Mouse (Mus musculus): ENCODE data around the gene Mgat4b. TPM values are rescaled to one million over a fixed set of nuclear protein-coding genes. Genes with fewer than 3 reads are reported as not detected.

Mgat4b gene
- polyA plus RNA-seq, 1 experiment from 2014 or later, result 15.2 TPM

DNA sequence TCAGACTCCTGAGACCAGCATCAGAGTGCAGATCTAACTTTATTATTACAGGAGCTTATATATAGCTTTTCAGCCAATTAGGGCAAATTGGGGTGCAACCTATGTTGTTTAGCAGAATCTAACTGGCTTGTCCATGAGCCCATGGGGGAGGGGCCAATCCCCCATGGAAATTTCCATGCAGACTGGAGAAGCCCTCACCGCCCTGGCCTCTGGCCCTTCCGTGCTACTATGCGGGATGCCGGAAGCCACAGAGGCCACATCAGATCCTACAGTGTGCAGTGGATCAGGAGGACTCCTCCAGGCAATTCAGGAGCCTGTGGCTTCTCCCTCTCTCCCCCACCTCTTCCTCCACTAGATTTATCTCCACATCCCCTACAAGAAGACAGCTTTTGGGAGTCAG is 7.1 kb downstream of the Mgat4b start:
- no peaks in the 10 kb centered on the region for H3K9me3 ChIP-seq (replicated peaks; ENCODE audit: control insufficient read depth, low read length)
- no peak overlapping the region for H3K27ac ChIP-seq (ENCODE audit: low read depth, low read length)
- no peak overlapping the region for H3K4me2 ChIP-seq (ENCODE audit: low read length)
- H3K36me3 ChIP-seq (ENCODE audit: control insufficient read depth, insufficient read depth, low read length), result no peaks in the 10 kb centered on the region
- ATAC-seq (no peak), DNase-seq (ENCODE audit: low spot score) (no peak)
- 64% methylated on average over 4 of the region's 4 CpGs for WGBS
- no peak overlapping the region for H3K9ac ChIP-seq (ENCODE audit: low read length)
- no peaks in the 10 kb centered on the region for H3K27me3 ChIP-seq (replicated peaks; ENCODE audit: control insufficient read depth, insufficient read depth, low read length)
- peaks cover under 1% of the 10 kb centered on the region for H3K4me1 ChIP-seq (ENCODE audit: control insufficient read depth, insufficient read depth, low read length)
- no peak overlapping the region for H3K4me3 ChIP-seq (ENCODE audit: low read depth, low read length)

DNA sequence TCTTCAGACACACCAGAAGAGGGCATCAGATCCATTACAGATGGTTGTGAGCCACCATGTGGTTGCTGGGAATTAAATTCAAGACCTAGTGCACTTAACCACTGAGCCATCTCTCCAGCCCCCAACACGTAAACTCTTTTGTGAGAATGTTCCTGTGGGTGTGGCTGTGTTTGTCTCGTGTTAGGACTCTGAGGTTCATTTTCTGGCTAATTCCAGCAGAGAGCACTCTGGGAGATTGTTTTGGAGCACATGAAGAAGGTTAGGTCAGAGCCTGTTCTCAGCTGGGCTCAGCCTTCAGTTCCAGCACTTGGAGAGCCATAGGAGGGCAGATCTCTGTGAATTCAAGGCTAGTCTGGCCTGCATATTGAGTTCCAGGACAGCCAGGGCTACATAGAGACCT is 9.1 kb downstream of the Mgat4b start:
- no peaks in the 10 kb centered on the region for H3K27me3 ChIP-seq (replicated peaks; ENCODE audit: control insufficient read depth, insufficient read depth, low read length)
- no peak for ATAC-seq
- peaks cover 13% of the 10 kb centered on the region for H3K4me1 ChIP-seq (ENCODE audit: control insufficient read depth, insufficient read depth, low read length)
- WGBS, result 27% methylated on average over 2 of the region's 2 CpGs
- no peaks in the 10 kb centered on the region for H3K36me3 ChIP-seq (ENCODE audit: control insufficient read depth, insufficient read depth, low read length)
- no peak overlapping the region for H3K4me2 ChIP-seq (ENCODE audit: low read length)
- no peak overlapping the region for H3K9ac ChIP-seq (ENCODE audit: low read length)
- no peak for DNase-seq (ENCODE audit: low spot score)
- H3K9me3 ChIP-seq (replicated peaks; ENCODE audit: control insufficient read depth, low read length), result no peaks in the 10 kb centered on the region
- no peak overlapping the region for H3K4me3 ChIP-seq (ENCODE audit: low read depth, low read length)
- no peak overlapping the region for H3K27ac ChIP-seq (ENCODE audit: low read depth, low read length)

DNA sequence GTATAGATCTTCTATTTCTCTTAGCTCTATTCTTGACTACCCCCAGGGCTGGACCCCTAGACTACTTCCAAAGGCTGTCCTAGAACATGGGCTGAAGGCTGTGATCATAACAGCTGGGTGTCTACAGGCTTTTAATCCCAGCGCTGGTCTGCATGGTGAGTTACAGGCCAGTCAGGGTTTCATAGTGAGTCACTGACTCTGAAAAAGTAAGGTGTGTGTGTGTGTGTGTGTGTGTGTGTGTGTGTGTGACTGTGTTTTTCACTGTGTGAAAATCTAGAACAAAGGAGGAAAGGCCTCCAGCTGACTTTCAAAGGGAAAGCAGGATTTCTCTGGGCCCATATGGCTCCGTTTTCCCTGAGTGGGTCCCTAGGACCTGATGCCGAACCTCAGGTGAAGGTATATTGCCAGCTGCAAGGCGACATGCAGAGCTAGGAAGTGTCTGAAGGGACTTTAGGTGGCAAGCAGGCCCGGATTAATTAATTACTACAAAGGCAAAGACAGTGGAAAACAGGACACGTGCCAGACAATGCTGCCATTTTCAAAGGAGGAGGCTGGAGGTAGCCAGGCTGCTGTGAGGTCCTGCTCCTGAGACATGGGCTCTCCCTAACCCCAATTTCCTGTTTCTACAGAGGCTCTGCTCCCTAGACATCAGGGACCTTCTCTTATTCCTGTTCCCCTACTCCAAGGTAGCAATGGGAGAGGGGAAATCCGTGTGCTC is 12.0 kb downstream of the Mgat4b start:
- H3K4me3 ChIP-seq (ENCODE audit: low read depth, low read length), result no peak overlapping the region

GRCm38 (mm10) chr11:50223783-50224662 is 13.3 kb downstream of the Mgat4b start:
- Histone ChIP-seq H3K9ac (ENCODE audit: low read length) (peak overlapping the region; percentile 98), H3K9me3 (replicated peaks; ENCODE audit: control insufficient read depth, low read length) (no peaks in the 10 kb centered on the region), H3K4me3 (ENCODE audit: low read depth, low read length) (peak overlapping the region; percentile 88), H3K27ac (ENCODE audit: low read depth, low read length) (peak overlapping the region; percentile 93), H3K36me3 (ENCODE audit: control insufficient read depth, insufficient read depth, low read length) (0 out of 2 replicates have a peak, but pooled peaks cover 2% of the 10 kb centered on the region), H3K4me1 (ENCODE audit: control insufficient read depth, insufficient read depth, low read length) (peaks cover 30% of the 10 kb centered on the region), H3K4me2 (ENCODE audit: low read length) (peak overlapping the region; percentile 89), H3K27me3 (replicated peaks; ENCODE audit: control insufficient read depth, insufficient read depth, low read length) (no peaks in the 10 kb centered on the region)
- ATAC-seq (peak; percentile 11; the same call in 1 of the 2 replicates), DNase-seq (ENCODE audit: low spot score) (peak; percentile 63)
- WGBS, result 7% methylated on average over 17 of the region's 17 CpGs

More for the DNA sequence above, 12.0 kb downstream of the Mgat4b start:
- peak overlapping the region; percentile 89 for H3K4me2 ChIP-seq (ENCODE audit: low read length)
- DNase-seq (ENCODE audit: low spot score), result no peak
- ATAC-seq, result no peak
- H3K9ac ChIP-seq (ENCODE audit: low read length), result peak overlapping the region; percentile 29; the same call in 1 of the 2 replicates
- no peak overlapping the region for H3K27ac ChIP-seq (ENCODE audit: low read depth, low read length)
- H3K27me3 ChIP-seq (replicated peaks; ENCODE audit: control insufficient read depth, insufficient read depth, low read length), result no peaks in the 10 kb centered on the region
- 40% methylated on average over 7 of the region's 7 CpGs for WGBS
- H3K36me3 ChIP-seq (ENCODE audit: control insufficient read depth, insufficient read depth, low read length), result no peaks in the 10 kb centered on the region
- H3K9me3 ChIP-seq (replicated peaks; ENCODE audit: control insufficient read depth, low read length), result no peaks in the 10 kb centered on the region
- peaks cover 26% of the 10 kb centered on the region for H3K4me1 ChIP-seq (ENCODE audit: control insufficient read depth, insufficient read depth, low read length)

DNA sequence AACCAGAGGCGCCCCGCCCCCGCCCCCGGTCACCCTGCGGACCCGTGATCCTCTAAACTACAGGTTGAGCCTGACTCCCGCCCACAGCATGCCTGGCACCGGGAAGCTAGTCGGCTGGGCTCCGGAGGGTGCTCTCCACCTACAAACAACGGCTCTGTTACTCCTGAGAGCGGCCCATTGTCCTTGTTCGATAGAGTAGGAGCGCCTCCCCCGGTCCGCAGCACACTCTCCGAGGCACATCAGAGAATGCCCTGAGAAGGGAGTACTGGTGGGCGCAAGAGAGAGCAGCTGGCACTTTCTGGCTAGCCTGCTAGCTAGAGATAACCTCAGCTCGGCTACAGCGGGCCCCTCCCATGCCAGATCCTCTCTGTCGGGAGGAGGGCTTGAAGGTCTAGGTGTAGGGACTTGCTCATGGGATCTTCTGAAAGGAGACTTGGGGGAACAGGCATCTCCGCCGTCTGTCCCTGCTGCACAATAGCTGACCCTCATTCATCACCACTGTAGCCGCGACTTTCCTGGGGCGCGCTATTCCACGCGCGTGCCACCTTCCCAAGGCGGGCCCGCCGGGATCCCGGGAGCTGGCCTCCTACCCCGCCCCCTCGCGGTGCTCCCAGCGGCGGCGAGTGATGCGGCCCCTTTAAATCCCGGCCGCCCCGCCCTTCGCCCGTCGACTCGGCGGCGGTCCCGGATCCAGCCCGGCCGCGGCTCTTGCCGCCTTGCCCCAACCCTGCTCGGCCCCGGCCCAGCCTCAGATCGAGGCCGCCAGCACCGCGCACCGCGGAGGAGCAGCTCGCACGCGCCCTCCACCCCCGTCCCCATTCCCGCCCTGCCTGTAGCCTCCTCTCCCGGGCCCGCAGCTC is 14.2 kb downstream of the Mgat4b start:
- ATAC-seq, result peak; percentile 88
- Histone ChIP-seq H3K9ac (ENCODE audit: low read length) (peak overlapping the region; percentile 98), H3K4me1 (ENCODE audit: control insufficient read depth, insufficient read depth, low read length) (peaks cover 34% of the 10 kb centered on the region), H3K9me3 (replicated peaks; ENCODE audit: control insufficient read depth, low read length) (no peaks in the 10 kb centered on the region), H3K27me3 (replicated peaks; ENCODE audit: control insufficient read depth, insufficient read depth, low read length) (no peaks in the 10 kb centered on the region), H3K36me3 (ENCODE audit: control insufficient read depth, insufficient read depth, low read length) (0 out of 2 replicates have a peak, but pooled peaks cover 5% of the 10 kb centered on the region), H3K27ac (ENCODE audit: low read depth, low read length) (peak overlapping the region; percentile 93), H3K4me2 (ENCODE audit: low read length) (peak overlapping the region; percentile 89), H3K4me3 (ENCODE audit: low read depth, low read length) (peak overlapping the region; percentile 88)
- peak; percentile 87 for DNase-seq (ENCODE audit: low spot score)
- WGBS, result under 1% methylated on average over 66 of the region's 70 CpGs

DNA sequence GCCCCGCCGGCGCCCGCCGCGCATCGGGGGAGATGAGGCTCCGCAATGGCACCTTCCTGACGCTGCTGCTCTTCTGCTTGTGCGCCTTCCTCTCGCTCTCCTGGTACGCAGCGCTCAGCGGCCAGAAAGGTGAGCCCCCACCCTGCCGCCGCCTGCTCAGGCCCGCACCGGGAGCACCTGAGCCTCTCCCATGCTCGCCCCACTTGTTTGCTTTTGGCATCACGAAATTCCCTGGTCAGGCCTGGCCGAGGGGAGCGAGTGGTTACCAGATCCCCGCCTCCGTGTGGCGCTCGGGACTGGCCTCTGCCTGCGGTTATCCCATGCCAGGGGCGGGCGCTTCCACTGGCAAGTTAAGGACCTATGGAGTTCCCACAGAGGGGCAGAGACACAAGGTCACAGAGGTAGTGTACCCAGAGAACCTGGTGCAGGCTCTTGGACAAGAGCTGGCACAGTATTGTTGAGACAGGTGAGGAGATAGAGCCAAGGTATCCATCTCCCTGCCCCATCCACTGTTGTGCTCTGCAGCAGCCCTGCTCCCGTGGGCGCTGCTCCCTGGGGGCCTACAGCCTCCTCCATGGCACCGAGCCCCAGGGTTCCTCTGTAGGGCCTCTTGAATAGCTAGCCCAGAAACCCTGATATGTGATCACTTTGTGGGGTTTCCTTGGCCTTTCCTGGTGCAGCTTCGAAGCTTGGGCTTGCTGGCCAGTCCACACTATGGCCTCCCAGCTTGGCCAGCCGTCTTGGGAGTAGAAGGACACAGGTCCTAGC is 15.1 kb downstream of the Mgat4b start:
- Histone ChIP-seq H3K27ac (ENCODE audit: low read depth, low read length) (peak overlapping the region; percentile 93), H3K9me3 (replicated peaks; ENCODE audit: control insufficient read depth, low read length) (no peaks in the 10 kb centered on the region), H3K4me3 (ENCODE audit: low read depth, low read length) (peak overlapping the region; percentile 88), H3K4me1 (ENCODE audit: control insufficient read depth, insufficient read depth, low read length) (peaks cover 36% of the 10 kb centered on the region), H3K27me3 (replicated peaks; ENCODE audit: control insufficient read depth, insufficient read depth, low read length) (no peaks in the 10 kb centered on the region), H3K4me2 (ENCODE audit: low read length) (peak overlapping the region; percentile 89), H3K9ac (ENCODE audit: low read length) (peak overlapping the region; percentile 98), H3K36me3 (ENCODE audit: control insufficient read depth, insufficient read depth, low read length) (peaks cover 6% of the 10 kb centered on the region)
- ATAC-seq (peak; percentile 36), DNase-seq (ENCODE audit: low spot score) (peak; percentile 42)
- 3% methylated on average over 34 of the region's 34 CpGs for WGBS

- Histone ChIP-seq H3K27me3 (replicated peaks; ENCODE audit: control insufficient read depth, insufficient read depth, low read length) (no peaks in the 10 kb centered on the region), H3K9ac (ENCODE audit: low read length) (peak overlapping the region; percentile 98), H3K27ac (ENCODE audit: low read depth, low read length) (no peak overlapping the region), H3K36me3 (ENCODE audit: control insufficient read depth, insufficient read depth, low read length) (peaks cover 9% of the 10 kb centered on the region), H3K9me3 (replicated peaks; ENCODE audit: control insufficient read depth, low read length) (no peaks in the 10 kb centered on the region), H3K4me2 (ENCODE audit: low read length) (peak overlapping the region; percentile 89), H3K4me3 (ENCODE audit: low read depth, low read length) (peak overlapping the region; percentile 88), H3K4me1 (ENCODE audit: control insufficient read depth, insufficient read depth, low read length) (peaks cover 38% of the 10 kb centered on the region)
- no peak for DNase-seq (ENCODE audit: low spot score)
- ATAC-seq, result no peak
- WGBS, result 41% methylated on average over 2 of the region's 2 CpGs
Measured at GRCm38 (mm10) chr11:50226406-50226805, 15.7 kb downstream of the Mgat4b start.

- DNase-seq (ENCODE audit: low spot score) (no peak), ATAC-seq (no peak)
- Histone ChIP-seq H3K4me3 (ENCODE audit: low read depth, low read length) (no peak overlapping the region), H3K9me3 (replicated peaks; ENCODE audit: control insufficient read depth, low read length) (no peaks in the 10 kb centered on the region), H3K4me1 (ENCODE audit: control insufficient read depth, insufficient read depth, low read length) (peaks cover 38% of the 10 kb centered on the region), H3K27me3 (replicated peaks; ENCODE audit: control insufficient read depth, insufficient read depth, low read length) (no peaks in the 10 kb centered on the region), H3K4me2 (ENCODE audit: low read length) (peak overlapping the region; percentile 89; the same call in 1 of the 2 replicates), H3K36me3 (ENCODE audit: control insufficient read depth, insufficient read depth, low read length) (peaks cover 18% of the 10 kb centered on the region), H3K27ac (ENCODE audit: low read depth, low read length) (peak overlapping the region; percentile 3; the same call in 1 of the 2 replicates), H3K9ac (ENCODE audit: low read length) (no peak overlapping the region; the same call in 1 of the 2 replicates)
- 97% methylated on average over 3 of the region's 3 CpGs for WGBS
Measured at GRCm38 (mm10) chr11:50227226-50227625, 16.5 kb downstream of the Mgat4b start.
